18 mouse cellular contexts compared by ENCODE assay signal in genomic region chr11:31282136-31282535, GRCm38 (mm10).
A peak's percentile ranks its signal among the peaks of the same experiment; 100 is the strongest.
DNase-seq lines count a peak whose midpoint lies in the region; ATAC-seq lines count a peak whose summit lies in the region.
"Had no signal": no experiment of that assay in that cellular context is flagged by ENCODE, and none has a peak within 500 bp of the region (broad histone marks: within the 10 kb centered on the region; RNA-seq: fewer than 3 reads in every experiment).

No protein-coding gene starts in this region.

- H3K36me3 ChIP-seq in embryonic facial prominence, embryonic 14.5 days (ENCODE audit: control insufficient read depth, insufficient read depth, low read length): no peaks in the 10 kb centered on the region
- no peaks in the 10 kb centered on the region for H3K36me3 ChIP-seq in embryonic facial prominence, embryonic 10.5 days (replicated peaks)
- H3K36me3 ChIP-seq: hindbrain, embryonic 15.5 days had no signal

- DNase-seq in embryonic facial prominence, embryonic 14.5 days (ENCODE audit: low spot score): peak; percentile 62
- no peak for DNase-seq in embryonic facial prominence, embryonic 10.5 days (ENCODE audit: low spot score)
- peak; percentile 9 for DNase-seq in left cerebral cortex, postnatal 4 days
- DNase-seq in left cerebral cortex, postnatal 25 days (ENCODE audit: low spot score in 2 of 2): no peak
- DNase-seq in Muller cell, postnatal 12 days (ENCODE audit: inconsistent ontology term): peak; percentile 65
- DNase-seq in kidney, adult 9 months: peak; percentile 56
- DNase-seq in ovary, postnatal 14 days (ENCODE audit: low spot score): no peak
- no peak for DNase-seq in cerebellum, adult 8-10 months
- DNase-seq: adrenal gland, postnatal 25 days; gastrocnemius, postnatal 10 days; heart, postnatal 14 days; lung, adult 18-20 months; spleen, adult 18-20 months; thymus, adult 18-20 months had no signal

- intact Hi-C loops in left cerebral cortex, postnatal 4 days (cut with DNase I): no loop called here
- intact Hi-C loops in left cerebral cortex, postnatal 25 days (cut with DNase I): no loop called here

- H3K4me3 ChIP-seq in embryonic facial prominence, embryonic 14.5 days (ENCODE audit: low read depth, low read length): no peak overlapping the region
- no peak overlapping the region for H3K4me3 ChIP-seq in embryonic facial prominence, embryonic 10.5 days
- H3K4me3 ChIP-seq: erythroblast, embryonic 14.5 days; hindbrain, embryonic 15.5 days had no signal

- 0 out of 2 replicates have a peak, but pooled peaks cover 4% of the 10 kb centered on the region for H3K4me1 ChIP-seq in embryonic facial prominence, embryonic 14.5 days (ENCODE audit: control insufficient read depth, insufficient read depth, low read length)
- no peaks in the 10 kb centered on the region for H3K4me1 ChIP-seq in embryonic facial prominence, embryonic 10.5 days

- no peak overlapping the region for H3K9ac ChIP-seq in embryonic facial prominence, embryonic 14.5 days (ENCODE audit: low read depth, low read length)
- H3K9ac ChIP-seq: hindbrain, embryonic 15.5 days had no signal

- no peaks in the 10 kb centered on the region for H3K9me3 ChIP-seq in embryonic facial prominence, embryonic 14.5 days (ENCODE audit: control insufficient read depth, low read length)
- no peaks in the 10 kb centered on the region for H3K9me3 ChIP-seq in embryonic facial prominence, embryonic 10.5 days
- H3K9me3 ChIP-seq: hindbrain, embryonic 15.5 days had no signal

- no peak for ATAC-seq in embryonic facial prominence, embryonic 14.5 days (ENCODE audit: low read depth)
- ATAC-seq: activated CD4-positive, CD25-positive, alpha-beta regulatory T cell, adult 4 months had no signal

- H3K27ac ChIP-seq in embryonic facial prominence, embryonic 14.5 days (replicated peaks; ENCODE audit: low read depth, low read length): no peak overlapping the region
- no peak overlapping the region for H3K27ac ChIP-seq in embryonic facial prominence, embryonic 10.5 days (replicated peaks)
- H3K27ac ChIP-seq: hindbrain, embryonic 15.5 days; kidney, postnatal 0 days had no signal

- H3K4me2 ChIP-seq in embryonic facial prominence, embryonic 14.5 days (ENCODE audit: low read depth, low read length): no peak overlapping the region
- H3K4me2 ChIP-seq: hindbrain, embryonic 15.5 days had no signal

- 48% methylated on average over 2 of the region's 2 CpGs for WGBS in embryonic facial prominence, embryonic 14.5 days
- WGBS in embryonic facial prominence, embryonic 10.5 days: 74% methylated on average over 2 of the region's 2 CpGs

- no peaks in the 10 kb centered on the region for H3K27me3 ChIP-seq in embryonic facial prominence, embryonic 14.5 days (replicated peaks; ENCODE audit: control insufficient read depth, insufficient read depth, low read length)
- H3K27me3 ChIP-seq in embryonic facial prominence, embryonic 10.5 days (replicated peaks; ENCODE audit: low read depth, poor library complexity, severe bottlenecking): no peaks in the 10 kb centered on the region
- H3K27me3 ChIP-seq: hindbrain, embryonic 15.5 days had no signal

Comparison
In these comparisons a context has a peak if more than half of its experiments do, and no peak if none do; other contexts are left out.
1. DNase-seq: peak in embryonic facial prominence, embryonic 14.5 days (single experiment), left cerebral cortex, postnatal 4 days (single experiment), Muller cell, postnatal 12 days (single experiment) and kidney, adult 9 months (single experiment); none in embryonic facial prominence, embryonic 10.5 days (single experiment), left cerebral cortex, postnatal 25 days (0 of 2), ovary, postnatal 14 days (single experiment) and cerebellum, adult 8-10 months (single experiment).